Mouse (Mus musculus): ENCODE results near the gene Atp10a.

Atp10a gene

DNA sequence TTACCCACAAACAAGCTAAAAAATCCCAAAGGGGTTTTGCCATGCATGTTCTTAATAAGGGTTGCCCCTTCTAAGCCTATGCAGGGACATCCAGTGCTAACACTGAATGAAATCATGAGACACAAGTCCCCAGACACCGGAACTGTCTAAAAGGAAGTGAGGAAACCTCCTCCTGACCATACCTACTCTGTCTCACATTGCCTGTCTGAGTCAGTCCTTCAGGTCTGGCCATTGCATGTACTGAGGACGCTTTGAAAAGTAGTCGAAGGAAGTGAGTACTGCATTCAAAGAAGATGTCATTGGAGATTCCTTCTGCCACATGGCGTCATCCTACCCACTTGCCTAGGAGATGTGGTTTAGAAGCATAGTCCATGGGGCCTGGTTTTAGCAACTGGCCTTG lies 84.9 kb downstream of the Atp10a start:
- WGBS: 91% methylated on average over 4 of the region's 4 CpGs

DNA sequence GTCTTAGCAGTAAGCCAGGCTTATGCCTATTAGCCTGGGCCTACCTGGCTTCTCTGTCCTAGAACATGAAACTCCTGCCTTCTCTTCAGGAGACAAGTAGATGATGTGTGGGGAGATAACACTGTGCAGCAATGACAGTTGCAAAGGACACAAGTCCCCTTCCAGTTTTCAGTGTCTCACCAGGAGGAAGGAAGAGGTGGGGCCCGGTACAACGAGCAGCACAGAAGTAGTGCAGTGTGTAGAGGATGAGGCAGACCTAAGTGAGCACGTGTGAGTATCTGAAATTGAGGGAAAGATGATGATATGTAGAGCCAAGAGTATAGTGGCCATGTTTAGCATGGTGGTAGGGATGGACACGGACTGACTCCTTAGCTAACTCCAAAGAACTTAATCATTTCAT lies 86.0 kb downstream of the Atp10a start:
- WGBS: 77% methylated on average over 4 of the region's 4 CpGs

DNA sequence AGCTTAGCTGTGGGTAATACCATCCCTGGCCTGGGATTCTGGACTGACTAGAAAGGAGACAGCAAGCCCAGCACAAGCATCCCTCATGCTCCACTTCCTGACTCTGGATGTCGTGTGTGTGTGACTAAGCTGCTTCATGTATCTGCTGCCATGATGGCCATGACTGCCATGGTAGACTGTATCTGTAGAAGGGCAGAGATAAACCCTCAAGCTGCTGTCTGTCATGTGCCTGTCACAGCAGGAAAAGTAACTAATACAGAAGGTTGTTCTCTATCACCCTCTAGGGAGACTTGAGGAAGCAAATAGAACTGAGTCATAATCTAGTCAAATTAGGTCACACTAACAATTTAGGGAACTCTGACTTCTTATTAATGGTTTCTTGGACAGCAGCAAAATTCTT lies 86.7 kb downstream of the Atp10a start:
- WGBS: 62% methylated on average over 1 of the region's 1 CpGs

DNA sequence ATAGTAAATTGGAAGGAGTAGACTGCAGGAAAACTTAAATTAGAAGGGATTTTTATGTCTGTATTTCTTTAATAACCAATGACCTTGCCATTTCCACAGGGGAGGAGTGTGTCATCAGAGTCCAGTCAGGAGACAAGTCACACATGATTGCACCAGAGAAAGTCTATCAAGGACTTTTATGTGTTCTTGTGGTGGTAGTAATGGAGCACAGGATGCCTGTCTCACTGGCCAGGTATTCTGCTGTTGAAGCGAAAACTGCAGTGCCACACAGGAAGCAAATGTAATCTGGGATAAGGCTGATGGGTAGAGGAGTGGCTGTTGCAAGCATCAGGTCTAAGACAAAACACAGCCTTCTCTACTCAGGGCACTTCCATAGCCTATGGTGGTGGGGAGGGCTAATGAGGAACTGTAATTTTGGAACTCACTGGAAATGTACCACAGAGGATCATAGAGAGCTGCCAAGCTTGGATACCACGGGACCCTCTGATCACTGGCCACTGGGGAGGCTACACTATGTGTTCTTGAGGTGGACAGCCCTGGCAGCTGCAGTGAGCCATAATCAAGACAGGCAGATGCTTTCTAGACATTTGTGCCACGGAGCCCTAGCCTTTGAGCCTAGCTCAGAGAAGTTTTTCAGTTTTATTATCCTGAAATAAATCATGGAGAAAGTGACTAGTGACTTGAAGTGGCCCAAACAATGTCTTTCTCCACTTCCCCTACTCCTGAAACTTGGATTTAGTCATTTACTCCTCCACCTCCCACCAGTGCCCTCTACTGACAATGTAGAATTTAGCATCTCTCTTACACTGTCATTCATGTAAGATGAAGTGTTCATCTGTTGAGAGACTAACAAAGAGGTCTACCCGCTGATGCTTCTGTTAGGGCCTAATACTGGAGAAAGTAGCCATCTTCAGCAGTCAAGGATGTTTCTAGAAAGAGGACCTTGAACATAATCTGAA lies 87.7 kb downstream of the Atp10a start:
- 75% methylated on average over 4 of the region's 4 CpGs for WGBS

DNA sequence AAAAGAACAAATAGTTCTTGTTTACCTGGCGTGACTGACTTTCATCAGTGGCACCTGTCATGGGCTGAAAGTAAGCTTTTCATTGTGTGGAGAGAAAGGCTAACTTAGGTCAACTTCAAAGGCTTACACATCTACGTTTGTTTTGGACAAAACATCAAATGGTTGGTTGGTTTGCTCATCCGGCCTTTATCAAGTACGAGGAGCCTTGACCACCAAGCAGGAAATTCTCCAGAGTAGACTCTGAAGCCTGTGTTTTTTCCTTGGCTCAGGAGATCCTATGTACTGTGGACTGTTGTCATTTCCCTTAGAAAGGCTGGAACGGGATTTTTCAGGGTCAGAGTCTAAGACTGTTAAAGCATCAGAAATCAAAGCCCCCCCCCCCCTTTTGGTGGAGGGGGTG lies 90.9 kb downstream of the Atp10a start:
- WGBS: 68% methylated on average over 5 of the region's 5 CpGs

DNA sequence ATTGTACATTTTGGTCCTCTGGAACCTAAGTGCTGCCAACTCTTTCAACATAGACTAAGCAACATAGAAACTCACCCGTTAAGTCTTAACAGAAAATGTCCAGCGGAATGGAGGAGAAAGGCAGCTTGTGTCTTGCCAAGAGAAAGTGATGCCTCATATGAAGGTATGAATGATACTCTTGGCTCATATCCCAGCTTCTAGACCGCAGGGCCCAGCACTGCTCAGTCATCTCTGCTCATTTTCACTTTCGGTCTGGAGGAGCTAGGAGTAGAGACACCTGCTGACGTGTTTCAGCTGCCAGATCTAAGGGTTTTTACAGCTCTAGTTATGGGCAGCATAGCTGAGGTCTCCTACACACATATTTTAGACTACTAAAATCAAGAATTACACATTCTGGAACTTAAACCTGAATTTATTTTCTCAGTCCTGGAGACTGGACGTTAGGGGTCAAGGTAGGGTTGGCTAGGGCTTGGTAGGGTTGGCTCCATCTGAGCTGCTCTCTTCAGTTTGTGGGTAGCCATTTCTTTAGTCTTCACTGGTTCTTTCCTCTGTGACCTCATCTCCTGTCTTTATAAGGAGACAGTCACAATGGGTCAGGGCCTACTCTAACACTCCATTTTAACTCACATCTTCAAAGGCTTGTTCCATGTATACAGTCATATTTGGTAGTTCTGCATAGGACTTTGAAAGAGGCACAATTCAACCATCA lies 94.1 kb downstream of the Atp10a start:
- 52% methylated on average over 6 of the region's 6 CpGs for WGBS

DNA sequence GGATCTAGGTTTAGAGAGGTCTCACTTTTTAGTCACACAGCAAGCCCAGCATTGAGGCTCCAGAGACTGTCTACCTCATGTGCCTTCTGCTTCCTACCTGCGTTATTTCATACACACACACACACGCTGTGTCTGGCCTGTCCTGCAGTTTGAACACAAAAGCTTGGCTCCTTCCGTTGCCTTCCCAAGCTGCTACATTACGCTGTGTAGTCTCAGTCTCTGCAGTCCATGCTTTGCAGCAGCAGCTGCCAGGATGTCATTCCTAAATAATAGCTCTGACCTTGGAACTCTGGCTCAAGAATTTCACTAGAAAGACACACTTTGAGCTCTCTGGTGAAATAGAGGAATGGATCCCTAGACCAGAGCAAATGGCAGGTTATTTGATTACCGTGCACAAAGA lies 96.1 kb downstream of the Atp10a start:
- WGBS: 80% methylated on average over 5 of the region's 5 CpGs

DNA sequence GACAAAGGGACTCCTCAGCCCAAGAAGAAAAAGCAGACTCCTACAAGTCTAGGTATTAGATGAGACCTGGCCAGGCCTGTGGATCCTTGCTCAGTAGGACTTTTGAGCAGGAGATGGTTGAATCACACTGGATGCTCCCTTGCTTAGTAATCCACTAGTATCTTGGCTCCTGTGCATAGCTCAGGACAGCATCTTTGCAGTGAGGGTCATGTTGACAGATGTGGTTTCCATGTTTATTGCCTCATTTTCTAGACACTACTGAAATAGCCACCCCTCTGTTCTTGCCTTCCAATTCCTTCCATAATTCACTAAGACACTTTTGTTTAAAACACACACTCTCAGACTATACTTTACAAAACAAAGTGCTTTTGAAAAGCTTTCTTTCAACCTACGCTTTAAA lies 98.1 kb downstream of the Atp10a start:
- 84% methylated on average over 1 of the region's 1 CpGs for WGBS

DNA sequence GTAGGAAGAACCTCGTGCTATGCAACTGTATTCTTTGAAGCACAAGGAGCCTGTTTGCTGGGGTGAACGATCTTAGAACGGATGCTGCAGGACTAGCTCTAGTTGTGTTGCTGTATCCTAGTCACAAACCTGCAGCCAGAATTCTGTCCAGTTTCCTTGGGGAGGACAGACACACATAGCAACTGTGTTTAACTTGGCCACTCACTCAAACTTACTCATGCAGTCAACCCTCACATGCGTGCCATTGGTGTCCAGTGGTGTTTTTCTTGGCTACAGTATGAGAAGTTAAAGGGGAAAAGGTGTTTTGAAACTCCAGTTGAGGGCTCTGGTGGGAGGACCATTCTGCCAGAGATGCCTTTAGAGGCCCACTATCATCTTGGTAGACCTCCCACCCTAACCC lies 98.6 kb downstream of the Atp10a start:
- WGBS: 67% methylated on average over 4 of the region's 4 CpGs

DNA sequence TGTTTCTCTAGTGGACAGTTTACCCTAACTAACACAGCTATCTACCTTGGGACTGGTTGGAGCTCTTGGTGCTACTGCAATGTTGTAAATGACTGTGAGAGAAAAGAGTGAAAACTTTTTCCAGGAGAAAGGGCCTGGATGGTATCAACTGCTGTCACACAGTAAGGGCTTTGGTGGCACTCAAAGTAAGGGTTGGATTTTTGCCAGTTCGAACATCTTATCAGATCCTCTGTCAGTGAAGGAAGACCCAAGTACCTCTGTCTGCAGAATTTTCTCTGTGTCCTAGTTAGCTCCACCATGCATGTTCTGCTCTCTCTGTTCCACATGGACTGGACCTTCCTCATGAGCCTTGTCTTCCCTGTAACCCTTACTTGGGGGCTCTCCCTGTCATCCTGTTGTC lies 99.9 kb downstream of the Atp10a start:
- WGBS: 92% methylated on average over 1 of the region's 1 CpGs

DNA sequence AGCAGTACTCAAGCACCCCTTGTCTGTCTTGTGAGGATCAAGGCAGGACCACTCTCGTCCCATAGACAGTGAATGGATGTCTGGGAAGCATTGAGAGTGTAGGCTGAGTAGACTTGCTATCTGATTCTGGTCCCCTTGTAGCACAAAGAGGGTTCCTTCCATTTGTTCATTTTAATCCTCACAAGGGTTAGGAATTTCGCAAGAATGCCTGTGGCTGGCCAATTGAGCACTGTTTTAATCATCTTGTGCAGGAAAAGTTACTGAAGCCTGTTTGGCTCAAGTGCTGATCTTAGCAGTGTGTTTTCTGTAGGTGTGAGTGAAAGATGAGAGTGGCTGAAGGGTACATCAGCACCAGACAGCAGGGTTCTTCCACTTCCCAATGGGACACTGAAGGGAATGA lies 101.4 kb downstream of the Atp10a start:
- 96% methylated on average over 2 of the region's 2 CpGs for WGBS

DNA sequence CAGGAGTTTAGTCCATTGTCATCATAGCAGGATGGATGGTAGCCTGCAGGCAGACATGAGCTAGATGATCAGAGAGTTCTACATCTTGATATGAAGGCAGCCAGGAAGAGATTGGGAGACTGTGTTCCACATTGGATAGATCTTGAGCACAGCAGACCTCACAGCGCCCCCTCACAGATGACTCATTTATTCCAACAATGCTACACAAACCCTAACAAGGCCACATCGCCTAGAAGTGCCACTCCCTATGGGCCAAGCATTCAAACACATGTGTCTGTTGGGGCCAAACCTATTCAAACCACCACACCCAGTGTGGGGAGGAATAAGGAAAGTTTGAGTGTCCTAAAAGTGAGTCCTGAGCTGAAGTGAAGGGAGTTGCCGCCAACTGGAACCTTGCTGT lies 102.4 kb downstream of the Atp10a start:
- WGBS: 93% methylated on average over 3 of the region's 3 CpGs

DNA sequence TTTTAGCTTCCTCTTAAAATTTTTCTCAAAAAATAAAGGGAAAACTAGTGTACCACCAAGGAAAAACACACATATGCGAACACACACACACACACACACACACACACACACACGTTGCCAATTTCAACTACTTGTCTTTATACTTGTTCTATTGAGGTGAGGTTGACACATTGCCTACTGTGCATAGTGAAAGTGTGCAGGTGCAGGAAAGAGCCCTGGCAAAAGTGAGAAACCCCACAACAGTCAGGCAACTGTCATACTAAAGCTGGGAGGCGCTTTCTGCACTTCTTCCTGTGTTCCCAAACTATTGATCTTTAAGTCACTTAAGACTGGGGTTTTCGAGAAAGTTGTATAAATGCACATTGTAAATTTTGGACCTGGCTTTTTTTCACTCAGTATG lies 103.3 kb downstream of the Atp10a start:
- WGBS: 91% methylated on average over 4 of the region's 4 CpGs

DNA sequence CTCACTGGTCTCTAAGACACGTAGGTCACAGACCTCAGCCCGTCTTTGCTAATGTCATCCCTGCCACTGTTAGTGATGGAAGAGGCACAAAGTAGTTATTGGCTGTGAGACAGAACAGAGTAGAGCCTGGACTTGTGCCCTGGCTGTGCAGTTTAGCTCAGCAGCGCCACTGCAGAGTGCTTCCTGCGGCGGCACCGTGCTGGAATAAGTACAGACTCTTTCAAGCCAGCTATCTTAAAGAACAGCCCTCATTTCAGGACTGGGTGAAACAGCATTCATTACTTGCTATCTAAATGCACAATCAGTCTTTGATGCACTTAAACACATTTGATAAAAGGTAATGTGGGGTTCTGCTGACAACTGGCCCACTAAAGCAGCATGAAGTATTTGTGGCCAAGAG lies 111.3 kb downstream of the Atp10a start:
- WGBS: 15% methylated on average over 6 of the region's 6 CpGs

DNA sequence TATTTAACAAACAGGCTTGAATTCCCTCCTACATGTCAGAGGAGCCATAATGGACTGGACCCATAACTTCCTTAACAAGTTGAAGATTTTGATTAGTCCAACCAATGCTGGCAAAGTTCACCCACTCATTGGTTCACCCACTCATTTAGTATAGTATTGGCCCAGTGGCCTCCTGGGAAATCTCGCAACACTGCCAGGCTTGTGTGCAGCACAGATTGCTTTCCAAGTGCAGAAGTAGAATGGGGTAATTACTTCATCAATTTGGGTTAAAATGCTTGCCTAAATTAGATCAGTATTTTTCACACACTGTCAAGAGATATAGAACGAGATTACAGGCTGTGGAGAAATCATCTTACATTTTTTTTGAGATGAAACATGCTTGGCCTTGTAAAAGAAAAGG lies 112.3 kb downstream of the Atp10a start:
- 56% methylated on average over 2 of the region's 2 CpGs for WGBS

DNA sequence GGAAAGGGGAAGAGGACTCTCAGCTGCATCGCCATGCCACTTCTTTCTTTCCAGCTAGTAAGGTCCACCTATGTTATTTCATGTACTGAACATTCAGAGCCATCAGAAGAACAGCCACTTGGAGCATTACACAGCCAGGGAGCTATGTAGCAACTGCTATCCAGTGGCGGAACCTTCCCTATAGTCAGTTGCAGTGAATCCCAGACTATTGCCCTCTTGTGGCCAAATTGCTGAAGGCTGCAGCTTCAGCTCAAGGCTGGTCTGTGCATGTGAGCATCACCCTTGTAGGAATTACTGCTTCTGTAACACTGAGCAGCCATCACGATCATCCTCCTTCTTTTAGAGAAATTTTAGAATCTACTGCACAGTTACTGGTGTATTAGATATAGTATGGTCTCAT lies 114.3 kb downstream of the Atp10a start:
- WGBS: 79% methylated on average over 3 of the region's 3 CpGs

DNA sequence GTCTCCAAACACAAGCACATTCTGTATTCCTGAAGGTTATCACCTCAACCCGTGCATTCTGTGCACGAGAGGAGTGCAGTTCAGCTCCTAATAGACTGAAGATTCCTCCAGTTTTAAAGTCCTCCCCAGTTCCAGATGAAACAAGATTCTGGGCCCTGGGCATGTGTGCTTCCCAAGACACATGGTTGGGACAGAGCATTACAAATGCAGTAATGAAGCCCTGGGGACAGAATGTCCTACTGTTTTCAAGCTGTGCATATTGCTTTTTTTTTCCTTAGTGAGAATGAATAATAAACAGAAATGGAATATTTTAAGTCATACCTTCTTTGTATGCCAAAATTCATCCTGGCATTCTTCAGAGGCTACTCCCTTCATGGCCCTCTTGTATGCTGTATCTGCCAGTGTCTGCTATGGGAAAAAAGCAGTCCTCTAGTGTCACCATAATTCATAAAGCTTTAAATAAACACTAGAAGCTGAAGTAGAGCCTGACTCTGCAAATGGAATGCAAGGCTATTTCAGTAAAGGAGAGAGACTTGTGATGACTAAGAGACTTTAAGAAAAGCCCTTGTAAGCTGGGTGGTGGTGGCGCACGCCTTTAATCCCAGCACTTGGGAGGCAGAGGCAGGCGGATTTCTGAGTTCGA lies 116.2 kb downstream of the Atp10a start:
- 60% methylated on average over 6 of the region's 6 CpGs for WGBS

DNA sequence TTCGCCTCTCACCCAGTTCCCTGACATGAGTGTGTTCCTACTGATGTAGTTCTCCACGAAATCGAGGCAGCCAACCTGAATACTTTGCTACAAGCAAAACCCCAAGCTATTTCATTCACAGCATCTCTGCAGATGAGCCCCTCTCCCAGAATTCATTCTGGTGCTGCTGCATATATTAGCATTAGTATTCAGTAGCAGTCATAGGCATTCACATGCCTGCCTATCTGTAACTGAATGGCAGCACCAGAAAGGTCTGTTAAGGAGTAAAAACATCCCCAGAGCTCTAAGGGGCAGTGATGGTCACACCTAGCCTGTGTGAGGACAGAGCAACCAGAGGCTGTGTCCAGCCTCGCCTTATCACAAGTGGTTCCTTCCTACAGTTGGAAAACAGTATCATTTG lies 131.0 kb downstream of the Atp10a start:
- WGBS: 77% methylated on average over 4 of the region's 4 CpGs

DNA sequence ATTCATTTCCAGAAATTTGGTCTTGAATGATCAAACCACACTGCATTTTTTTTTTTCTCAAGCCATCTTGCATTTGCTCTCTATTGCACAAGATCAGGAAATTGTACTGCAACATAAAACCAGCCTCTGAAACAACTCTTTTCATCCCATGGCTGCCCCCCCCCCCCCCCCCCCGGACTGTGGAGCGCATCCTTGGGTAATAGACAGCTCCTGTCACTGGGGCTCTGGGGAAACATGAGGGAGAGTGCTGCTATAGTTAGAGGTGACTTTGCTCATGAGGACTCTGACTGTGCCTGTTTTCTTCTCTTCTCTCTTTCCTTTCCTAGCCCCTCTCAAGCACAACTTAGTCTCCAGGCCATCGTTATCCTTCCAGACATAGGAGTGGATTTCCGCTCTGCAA lies 131.6 kb downstream of the Atp10a start:
- WGBS: 34% methylated on average over 4 of the region's 4 CpGs

DNA sequence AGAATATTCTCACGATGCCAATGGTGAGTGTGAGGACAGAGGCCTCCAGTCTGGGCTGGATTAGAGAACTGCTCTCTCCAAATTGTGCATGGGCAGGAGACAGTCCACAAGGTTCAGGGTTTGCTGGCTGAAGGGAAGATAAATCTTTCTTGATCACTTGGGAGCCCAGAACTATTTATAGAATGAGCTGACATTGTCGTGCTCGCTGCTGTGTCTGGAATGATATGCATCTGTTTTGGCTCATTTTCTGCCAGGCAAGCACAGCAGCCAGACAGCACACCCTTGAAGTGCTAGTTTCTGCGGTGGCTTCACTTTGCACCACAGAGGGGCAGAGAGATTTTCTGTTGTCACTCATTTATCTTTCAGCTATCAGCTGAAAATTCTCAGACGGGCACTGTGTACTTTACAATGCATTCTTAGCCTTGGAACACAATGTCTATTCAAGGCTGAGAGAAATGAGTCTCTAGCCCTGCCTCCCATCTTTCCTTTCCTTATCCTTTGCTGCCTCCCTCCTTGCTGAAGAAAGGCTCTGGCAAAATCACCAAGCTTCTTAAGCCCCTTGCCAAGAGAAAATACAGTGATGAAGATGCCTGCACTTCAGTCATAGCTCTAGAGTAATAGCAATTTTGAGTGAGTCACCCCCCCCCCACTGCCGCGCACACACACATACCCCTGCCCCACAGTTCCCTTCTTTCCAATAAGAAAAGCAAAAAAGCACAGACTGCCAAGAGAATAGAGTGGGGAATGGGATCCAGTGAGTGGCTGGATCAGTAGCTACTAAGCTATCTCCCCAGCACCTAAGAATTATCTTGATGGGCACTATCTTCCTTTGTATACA lies 132.7 kb downstream of the Atp10a start:
- 34% methylated on average over 7 of the region's 7 CpGs for WGBS

DNA sequence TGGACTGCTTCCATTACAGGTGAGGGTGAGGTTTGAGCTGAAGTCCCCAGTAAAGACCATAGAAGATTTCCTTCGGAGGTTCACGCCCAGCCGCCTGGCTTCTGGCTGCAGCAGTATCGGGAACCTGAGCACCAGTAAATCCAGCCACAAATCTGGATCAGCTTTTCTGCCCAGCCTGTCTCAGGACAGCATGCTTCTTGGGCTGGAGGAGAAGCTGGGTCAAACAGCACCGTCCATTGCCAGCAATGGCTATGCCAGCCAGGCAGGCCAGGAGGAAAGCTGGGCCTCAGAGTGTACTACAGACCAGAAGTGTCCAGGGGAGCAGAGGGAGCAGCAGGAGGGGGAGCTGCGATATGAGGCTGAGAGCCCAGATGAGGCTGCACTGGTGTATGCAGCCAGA lies 141.3 kb downstream of the Atp10a start:
- WGBS: 99% methylated on average over 6 of the region's 6 CpGs

DNA sequence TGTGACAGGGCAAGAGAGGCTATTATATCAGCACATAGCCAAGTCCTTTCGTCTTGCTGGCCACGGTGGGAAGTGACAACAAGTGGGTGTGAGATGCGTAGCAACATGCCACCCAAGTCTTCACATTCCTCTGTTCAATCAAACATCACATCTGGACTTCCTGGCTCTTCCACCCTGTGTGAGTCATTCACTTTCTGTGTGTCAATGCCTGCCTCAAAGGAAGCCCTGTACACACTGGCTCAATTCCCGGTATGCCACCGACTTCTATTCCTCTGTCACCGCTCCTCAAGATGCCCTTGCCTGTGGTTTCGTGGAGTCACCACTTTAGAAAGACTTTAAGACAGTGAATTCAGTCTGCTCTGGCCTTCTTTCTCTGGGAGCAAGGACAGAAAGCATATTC lies 144.9 kb downstream of the Atp10a start:
- 34% methylated on average over 7 of the region's 7 CpGs for WGBS
